Mouse (Mus musculus) heart, adult 2 months (tissue): Measurements from ENCODE around the gene Hsdl2.

ENCODE experiments used
- CTCF ChIP-seq: fragments of 200-600 bp; IDR thresholded peaks from 2 replicates; pipeline ENCODE4 v1.8.1; 2022; ENCODE audit warnings: antibody characterized with exemption, mild to moderate bottlenecking, moderate library complexity
- EP300 ChIP-seq: fragments of 200-500 bp; IDR thresholded peaks from 2 replicates; pipeline ENCODE4 v1.6.1; 2011; ENCODE audit warnings: low read depth, low read length, control low read depth; ENCODE audit not compliant: insufficient read depth
- POLR2A ChIP-seq: fragments of 200-500 bp; IDR thresholded peaks from 2 replicates; pipeline ENCODE4 v1.6.1; 2011; ENCODE audit warnings: mild to moderate bottlenecking, low read depth, low read length, control low read depth; ENCODE audit not compliant: insufficient read depth

DNA sequence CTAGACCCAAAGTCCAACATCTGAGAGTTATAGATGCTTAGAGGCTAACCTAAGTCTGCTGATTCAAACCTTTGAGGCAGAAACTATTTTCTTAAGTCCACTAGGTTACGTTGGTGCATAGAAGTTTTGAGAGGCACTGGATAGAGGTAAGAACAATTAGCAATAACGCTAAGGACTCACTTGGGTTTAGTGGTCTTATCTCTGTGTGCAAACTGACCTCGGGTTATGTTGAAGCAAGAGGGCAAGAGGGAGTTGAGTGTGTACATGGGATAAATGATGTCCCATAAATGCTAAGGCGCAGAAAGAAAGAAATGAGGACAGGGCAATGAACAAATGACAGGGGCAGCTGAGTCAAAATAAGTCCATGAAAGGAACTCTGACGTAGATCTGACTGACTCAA is 67.8 kb downstream of the Hsdl2 start:
- TF ChIP-seq CTCF (no peak), EP300 (no peak), POLR2A (no peak)
